In genomic region chr19:6380411-6381166, GRCm38 (mm10) we compare ENCODE assay signal across 20 mouse cellular contexts. TPM values are rescaled to one million over a fixed set of nuclear protein-coding genes. Genes with fewer than 3 reads are reported as not detected.
A peak's percentile ranks its signal among the peaks of the same experiment; 100 is the strongest.
DNase-seq lines count a peak whose midpoint lies in the region; ATAC-seq and TF ChIP-seq lines count a peak whose summit lies in the region.
"Had no signal": no experiment of that assay in that cellular context is flagged by ENCODE, and none has a peak within 500 bp of the region (broad histone marks: within the 10 kb centered on the region; RNA-seq: fewer than 3 reads in every experiment).

No protein-coding gene starts in this region.

- no peaks in the 10 kb centered on the region for H3K9me3 ChIP-seq in kidney, postnatal 0 days (replicated peaks; ENCODE audit: low read length)
- no peaks in the 10 kb centered on the region for H3K9me3 ChIP-seq in kidney, embryonic 14.5 days (ENCODE audit: control insufficient read depth, low read length)
- no peaks in the 10 kb centered on the region for H3K9me3 ChIP-seq in midbrain, embryonic 11.5 days (ENCODE audit: control insufficient read depth, low read length)
- no peaks in the 10 kb centered on the region for H3K9me3 ChIP-seq in midbrain, embryonic 10.5 days (replicated peaks)
- H3K9me3 ChIP-seq in ES-E14 (ENCODE audit: control insufficient read depth, insufficient read depth, low read depth, low read length): no peaks in the 10 kb centered on the region
- H3K9me3 ChIP-seq: embryonic facial prominence, embryonic 15.5 days; forebrain, embryonic 10.5 days; forebrain, embryonic 15.5 days; heart, embryonic 12.5 days; hindbrain, embryonic 10.5 days had no signal

- H3K79me2 ChIP-seq in myocyte (ENCODE audit: control insufficient read depth, insufficient read depth): no peaks in the 10 kb centered on the region

- TF ChIP-seq CTCF in kidney, postnatal 0 days (IDR thresholded peaks at IDR 0.05; ENCODE audit: low read depth): no peak

- peaks cover 19% of the 10 kb centered on the region for H3K36me3 ChIP-seq in kidney, postnatal 0 days (ENCODE audit: insufficient read depth, low read length)
- peaks cover 44% of the 10 kb centered on the region for H3K36me3 ChIP-seq in kidney, embryonic 14.5 days (ENCODE audit: control insufficient read depth, insufficient read depth, low read length)
- H3K36me3 ChIP-seq in midbrain, embryonic 11.5 days (ENCODE audit: control insufficient read depth, insufficient read depth, low read length): peaks cover 19% of the 10 kb centered on the region
- peaks cover 56% of the 10 kb centered on the region for H3K36me3 ChIP-seq in midbrain, embryonic 10.5 days
- H3K36me3 ChIP-seq in ES-E14 (ENCODE audit: control insufficient read depth, insufficient read depth, low read length, poor library complexity, severe bottlenecking) (peaks cover 24% of the 10 kb centered on the region), myocyte (ENCODE audit: control insufficient read depth, insufficient read depth) (peaks cover 27% of the 10 kb centered on the region)

- no peaks in the 10 kb centered on the region for H3K27me3 ChIP-seq in kidney, postnatal 0 days (ENCODE audit: insufficient read depth, low read length)
- H3K27me3 ChIP-seq in kidney, embryonic 14.5 days (ENCODE audit: control insufficient read depth, insufficient read depth, low read length): no peaks in the 10 kb centered on the region
- H3K27me3 ChIP-seq in midbrain, embryonic 11.5 days (ENCODE audit: control insufficient read depth, insufficient read depth, low read length): no peaks in the 10 kb centered on the region
- no peaks in the 10 kb centered on the region for H3K27me3 ChIP-seq in midbrain, embryonic 10.5 days (ENCODE audit: low read depth, poor library complexity, severe bottlenecking)
- no peaks in the 10 kb centered on the region for H3K27me3 ChIP-seq in myocyte (ENCODE audit: control insufficient read depth, insufficient read depth, insufficient read length)
- H3K27me3 ChIP-seq: embryonic facial prominence, embryonic 15.5 days; forebrain, embryonic 15.5 days; heart, embryonic 12.5 days; Patski had no signal

- TF ChIP-seq POLR2A in myocyte (IDR thresholded peaks at IDR 0.05; ENCODE audit: insufficient read length, low read depth): peak; percentile 14

- no peak overlapping the region for H3K9ac ChIP-seq in kidney, postnatal 0 days (ENCODE audit: low read depth, low read length)
- H3K9ac ChIP-seq in kidney, embryonic 14.5 days (ENCODE audit: low read depth, low read length): no peak overlapping the region
- no peak overlapping the region for H3K9ac ChIP-seq in midbrain, embryonic 11.5 days (ENCODE audit: low read length)
- no peak overlapping the region for H3K9ac ChIP-seq in ES-E14 (ENCODE audit: insufficient read depth, low read depth, low read length, poor library complexity, severe bottlenecking)
- H3K9ac ChIP-seq: embryonic facial prominence, embryonic 15.5 days; forebrain, embryonic 15.5 days; heart, embryonic 12.5 days; hindbrain, embryonic 14.5 days had no signal

- no peak overlapping the region for H3K27ac ChIP-seq in kidney, postnatal 0 days
- H3K27ac ChIP-seq in kidney, embryonic 14.5 days (ENCODE audit: low read depth, low read length): no peak overlapping the region
- H3K27ac ChIP-seq in midbrain, embryonic 11.5 days (ENCODE audit: low read depth, low read length): no peak overlapping the region
- H3K27ac ChIP-seq in midbrain, embryonic 10.5 days (replicated peaks): no peak overlapping the region
- H3K27ac ChIP-seq in ES-E14 (ENCODE audit: insufficient read depth, low read depth, low read length, poor library complexity, severe bottlenecking): no peak overlapping the region
- H3K27ac ChIP-seq: embryonic facial prominence, embryonic 15.5 days; forebrain, embryonic 10.5 days; forebrain, embryonic 15.5 days; hindbrain, embryonic 10.5 days; hindbrain, embryonic 14.5 days had no signal

- in situ Hi-C loops in ES-E14 (cut with MboI; ENCODE audit: low sequenced_read_pairs in 2 of 2, unreplicated experiment in 2 of 2): no loop called here

- H3ac ChIP-seq in myocyte (ENCODE audit: control insufficient read depth, insufficient read length): no peak overlapping the region

- DNase-seq in kidney, postnatal 0 days (ENCODE audit: low spot score): peak; percentile 47
- peak; percentile 84 for DNase-seq in midbrain, embryonic 11.5 days (ENCODE audit: low spot score, missing footprints)
- DNase-seq in midbrain, embryonic 10.5 days (ENCODE audit: low spot score): no peak
- DNase-seq in ES-E14 (ENCODE audit: low read depth, low spot score): no peak
- DNase-seq in embryo, embryonic 10.5 days (ENCODE audit: low spot score): no peak
- DNase-seq: cerebellum, adult 2 months; cerebellum, postnatal 10 days; embryo, embryonic 11 days; gastrocnemius, postnatal 14 days had no signal

- no peak overlapping the region for H3K4me2 ChIP-seq in kidney, postnatal 0 days (ENCODE audit: low read length)
- no peak overlapping the region for H3K4me2 ChIP-seq in kidney, embryonic 14.5 days (replicated peaks; ENCODE audit: low read depth, low read length)
- H3K4me2 ChIP-seq in midbrain, embryonic 11.5 days: no peak overlapping the region
- H3K4me2 ChIP-seq in myocyte (ENCODE audit: low read depth): no peak overlapping the region
- H3K4me2 ChIP-seq: embryonic facial prominence, embryonic 15.5 days; forebrain, embryonic 15.5 days; heart, embryonic 12.5 days; hindbrain, embryonic 14.5 days had no signal

- 91% methylated on average over 9 of the region's 9 CpGs for whole genome bisulfite sequencing in kidney, postnatal 0 days
- 90% methylated on average over 9 of the region's 9 CpGs for WGBS in kidney, embryonic 14.5 days
- 95% methylated on average over 9 of the region's 9 CpGs for WGBS in midbrain, embryonic 11.5 days
- WGBS in midbrain, embryonic 10.5 days: 92% methylated on average over 9 of the region's 9 CpGs

- no peak overlapping the region for H3K4me3 ChIP-seq in kidney, postnatal 0 days (replicated peaks; ENCODE audit: low read depth, low read length)
- H3K4me3 ChIP-seq in kidney, embryonic 14.5 days (ENCODE audit: low read length): no peak overlapping the region
- H3K4me3 ChIP-seq in midbrain, embryonic 11.5 days (ENCODE audit: low read depth, low read length): no peak overlapping the region
- H3K4me3 ChIP-seq in midbrain, embryonic 10.5 days: no peak overlapping the region
- no peak overlapping the region for H3K4me3 ChIP-seq in ES-E14 (ENCODE audit: insufficient read depth in 1 of 2, low read depth in 1 of 2, low read length in 2 of 2, poor library complexity in 1 of 2, severe bottlenecking in 1 of 2)
- H3K4me3 ChIP-seq in myocyte: no peak overlapping the region
- H3K4me3 ChIP-seq: embryonic facial prominence, embryonic 15.5 days; erythroblast, embryonic 14.5 days; forebrain, embryonic 10.5 days; forebrain, embryonic 15.5 days; heart, embryonic 12.5 days; hindbrain, embryonic 10.5 days had no signal

- no peak for ATAC-seq in kidney, postnatal 0 days (replicated peaks; ENCODE audit: low FRiP score, low read depth)
- no peak for ATAC-seq in kidney, embryonic 14.5 days (ENCODE audit: low FRiP score, low TSS enrichment)
- no peak for ATAC-seq in midbrain, embryonic 11.5 days (ENCODE audit: low FRiP score)
- ATAC-seq: forebrain, embryonic 15.5 days; Patski had no signal

- H3K4me1 ChIP-seq in kidney, postnatal 0 days (replicated peaks; ENCODE audit: insufficient read depth, low read length): peaks cover 28% of the 10 kb centered on the region
- peaks cover 21% of the 10 kb centered on the region for H3K4me1 ChIP-seq in kidney, embryonic 14.5 days (ENCODE audit: control insufficient read depth, insufficient read depth, low read length)
- H3K4me1 ChIP-seq in midbrain, embryonic 11.5 days (ENCODE audit: control insufficient read depth, insufficient read depth, low read length): peaks cover 17% of the 10 kb centered on the region
- H3K4me1 ChIP-seq in midbrain, embryonic 10.5 days: peaks cover 52% of the 10 kb centered on the region
- H3K4me1 ChIP-seq in ES-E14 (ENCODE audit: control insufficient read depth in 2 of 2, insufficient read depth in 2 of 2, low read length in 2 of 2, poor library complexity in 1 of 2): peaks cover 0 to 23% of the 10 kb centered on the region in 2 experiments; a peak in 3 of 4 replicates

RNA-seq across cellular contexts. Expression of gene Pygm, which starts 3.6 kb away (rescaled TPM):
- polyA plus RNA-seq in kidney, postnatal 0 days (2015; fragmentation: Nextera tagmentation; extraction: Ambion mirVana): 24.5 and 25.8 TPM in 2 replicates
- polyA plus RNA-seq in kidney, embryonic 14.5 days (2014; fragmentation: Nextera tagmentation; extraction: Ambion mirVana): 15.7 and 16.4 TPM in 2 replicates
- polyA plus RNA-seq in midbrain, embryonic 11.5 days (2014; fragmentation: Nextera tagmentation; extraction: Ambion mirVana): 0.81 and 1.8 TPM in 2 replicates
- 2.1 and 2.7 TPM in 2 replicates for polyA plus RNA-seq in midbrain, embryonic 10.5 days (2016; fragmentation: Nextera tagmentation; extraction: Ambion mirVana)
- 3.7 and 4.6 TPM in 2 replicates for total RNA-seq in ES-E14 (2012; rRNA removed)
- 232 TPM for polyA plus RNA-seq in myocyte (2012; fragmentation: generic; extraction: Trizol)

RNA-seq across cellular contexts. Expression of gene Sf1, which starts 17.1 kb away (rescaled TPM):
- 91.1 and 97.2 TPM in 2 replicates for polyA plus RNA-seq in kidney, postnatal 0 days (2015; fragmentation: Nextera tagmentation; extraction: Ambion mirVana)
- 127 and 183 TPM in 2 replicates for polyA plus RNA-seq in kidney, embryonic 14.5 days (2014; fragmentation: Nextera tagmentation; extraction: Ambion mirVana)
- polyA plus RNA-seq in midbrain, embryonic 11.5 days (2014; fragmentation: Nextera tagmentation; extraction: Ambion mirVana): 186 and 215 TPM in 2 replicates
- polyA plus RNA-seq in midbrain, embryonic 10.5 days (2016; fragmentation: Nextera tagmentation; extraction: Ambion mirVana): 189 and 194 TPM in 2 replicates
- total RNA-seq in ES-E14 (2012; rRNA removed): 150 and 164 TPM in 2 replicates
- 131 TPM for polyA plus RNA-seq in myocyte (2012; fragmentation: generic; extraction: Trizol)

RNA-seq across cellular contexts. Expression of gene Rasgrp2, which starts 18.6 kb away (rescaled TPM):
- 97.5 and 116 TPM in 2 replicates for polyA plus RNA-seq in kidney, postnatal 0 days (2015; fragmentation: Nextera tagmentation; extraction: Ambion mirVana)
- 77.1 and 78.6 TPM in 2 replicates for polyA plus RNA-seq in kidney, embryonic 14.5 days (2014; fragmentation: Nextera tagmentation; extraction: Ambion mirVana)
- 14.1 and 16.8 TPM in 2 replicates for polyA plus RNA-seq in midbrain, embryonic 11.5 days (2014; fragmentation: Nextera tagmentation; extraction: Ambion mirVana)
- 13.5 and 16.3 TPM in 2 replicates for polyA plus RNA-seq in midbrain, embryonic 10.5 days (2016; fragmentation: Nextera tagmentation; extraction: Ambion mirVana)
- 81.7 and 139 TPM in 2 replicates for total RNA-seq in ES-E14 (2012; rRNA removed)
- 8.0 TPM for polyA plus RNA-seq in myocyte (2012; fragmentation: generic; extraction: Trizol)

RNA-seq across cellular contexts. Expression of gene Nrxn2, which starts 37.9 kb away (rescaled TPM):
- polyA plus RNA-seq in kidney, postnatal 0 days (2015; fragmentation: Nextera tagmentation; extraction: Ambion mirVana): 5.9 and 6.7 TPM in 2 replicates
- polyA plus RNA-seq in kidney, embryonic 14.5 days (2014; fragmentation: Nextera tagmentation; extraction: Ambion mirVana): 5.4 and 8.4 TPM in 2 replicates
- 9.2 and 9.5 TPM in 2 replicates for polyA plus RNA-seq in midbrain, embryonic 11.5 days (2014; fragmentation: Nextera tagmentation; extraction: Ambion mirVana)
- 5.1 and 7.2 TPM in 2 replicates for polyA plus RNA-seq in midbrain, embryonic 10.5 days (2016; fragmentation: Nextera tagmentation; extraction: Ambion mirVana)
- 9.5 and 17.1 TPM in 2 replicates for total RNA-seq in ES-E14 (2012; rRNA removed)
- 0.01 TPM for polyA plus RNA-seq in myocyte (2012; fragmentation: generic; extraction: Trizol)
- total RNA-seq: granulocyte monocyte progenitor cell, adult 5-6 weeks had no signal
- polyA plus RNA-seq: Patski had no signal

RNA-seq across cellular contexts. Expression of gene Map4k2, which starts 39.7 kb away (rescaled TPM):
- 12.2 and 13.5 TPM in 2 replicates for polyA plus RNA-seq in kidney, postnatal 0 days (2015; fragmentation: Nextera tagmentation; extraction: Ambion mirVana)
- polyA plus RNA-seq in kidney, embryonic 14.5 days (2014; fragmentation: Nextera tagmentation; extraction: Ambion mirVana): 12.5 and 12.8 TPM in 2 replicates
- polyA plus RNA-seq in midbrain, embryonic 11.5 days (2014; fragmentation: Nextera tagmentation; extraction: Ambion mirVana): 6.2 and 8.6 TPM in 2 replicates
- polyA plus RNA-seq in midbrain, embryonic 10.5 days (2016; fragmentation: Nextera tagmentation; extraction: Ambion mirVana): 11.3 and 13.8 TPM in 2 replicates
- total RNA-seq in ES-E14 (2012; rRNA removed): 29.4 and 43.6 TPM in 2 replicates
- 10.0 TPM for polyA plus RNA-seq in myocyte (2012; fragmentation: generic; extraction: Trizol)

Comparison
In these comparisons a context has a peak if more than half of its experiments do, and no peak if none do; other contexts are left out.
1. DNase-seq: peak in kidney, postnatal 0 days (single experiment) and midbrain, embryonic 11.5 days (single experiment); none in midbrain, embryonic 10.5 days (single experiment), ES-E14 (single experiment) and embryo, embryonic 10.5 days (single experiment).